Mouse (Mus musculus) midbrain, postnatal 0 days (tissue): ENCODE measurements around the gene Hs3st2. TPM values are rescaled to one million over a fixed set of nuclear protein-coding genes. Genes with fewer than 3 reads are reported as not detected.

Experiments
- ATAC-seq: fragments of 200-750 bp; cut with Nextera tagmentation; 2 replicates; pipeline ENCODE4 v1.8.0; 2017; ENCODE audit warnings: moderate number of reproducible peaks, mild to moderate bottlenecking, moderate TSS enrichment, moderate library complexity; ENCODE audit not compliant: low FRiP score
- DNase-seq: peaks from one replicate; pipeline ENCODE4 v3.0.0-alpha.2; 2015; ENCODE audit warnings: low spot score
- H3K27ac ChIP-seq: fragments of 300-500 bp; sonication (generic); 2 replicates; pipeline ENCODE4 v1.5.1; 2014; ENCODE audit warnings: low read depth, mild to moderate bottlenecking, low read length, mixed read lengths
- H3K27me3 ChIP-seq: fragments of 300-500 bp; sonication (generic); 2 replicates; pipeline ENCODE4 v1.6.1; 2014; ENCODE audit warnings: low read length, control low read depth, mixed read lengths; ENCODE audit not compliant: insufficient read depth
- H3K36me3 ChIP-seq: fragments of 300-500 bp; sonication (generic); 2 replicates; pipeline ENCODE4 v1.6.1; 2014; ENCODE audit warnings: low read length, control low read depth, mixed read lengths; ENCODE audit not compliant: insufficient read depth
- H3K4me1 ChIP-seq: fragments of 300-500 bp; sonication (generic); 2 replicates; pipeline ENCODE4 v1.6.1; 2014; ENCODE audit warnings: mild to moderate bottlenecking, control low read depth, antibody characterized with exemption, low read length, mixed read lengths; ENCODE audit not compliant: insufficient read depth
- H3K4me2 ChIP-seq: fragments of 300-500 bp; sonication (generic); 2 replicates; pipeline ENCODE4 v1.6.1; 2014; ENCODE audit warnings: low read depth, mild to moderate bottlenecking, low read length, mixed read lengths; ENCODE audit not compliant: poor library complexity, severe bottlenecking
- H3K4me3 ChIP-seq: fragments of 300-500 bp; sonication (generic); 2 replicates; pipeline ENCODE4 v1.5.1; 2014; ENCODE audit warnings: low read depth, mild to moderate bottlenecking, low read length, moderate library complexity
- H3K9ac ChIP-seq: fragments of 300-500 bp; sonication (generic); replicated peaks from 2 replicates; pipeline ENCODE4 v1.6.1; 2014; ENCODE audit warnings: mild to moderate bottlenecking, low read length, moderate library complexity, mixed read lengths; ENCODE audit not compliant: poor library complexity, severe bottlenecking
- H3K9me3 ChIP-seq: fragments of 300-500 bp; sonication (generic); 2 replicates; pipeline ENCODE4 v1.6.1; 2016; ENCODE audit warnings: low read length, control low read depth
- CTCF ChIP-seq: IDR thresholded peaks from 2 replicates; pipeline ENCODE4 v1.5.1; 2016; ENCODE audit warnings: antibody characterized with exemption, mild to moderate bottlenecking
- WGBS: fragments of 180-500 bp; shearing (Covaris S2); extraction: QIAGEN DNeasy Blood & Tissue Kit; methylation state at CpG from one replicate; pipeline ENCODE4 v1.1.7; 2014; 5-methylcytosine and 5-hydroxymethylcytosine counted together
- polyA plus RNA-seq: library from polyadenylated mRNA; unstranded; fragments of >200 nt; fragmentation: Nextera tagmentation; extraction: Ambion mirVana; gene quantifications from 2 replicates; pipeline ENCODE4 v1.2.1, GENCODE M21; 2015
- total RNA-seq: library from RNA; depleted of rRNA; stranded (reverse); fragments of >200 nt; gene quantifications from 2 replicates; pipeline ENCODE4 v1.2.3, GENCODE M21; 2014

Gene Hs3st2
- total and polyA plus RNA-seq, 2 experiments from 2014 or later = 22.5 to 30.5 TPM

GRCm38 (mm10) chr7:121465111-121465510 is 73.5 kb downstream of the Hs3st2 start:
- TF ChIP-seq CTCF = no peak
- ATAC-seq (no peak), DNase-seq (no peak)
- Histone ChIP-seq H3K27ac (no peak overlapping the region), H3K36me3 (no peaks in the 10 kb centered on the region), H3K9ac (no peak overlapping the region), H3K4me3 (no peak overlapping the region), H3K9me3 (no peaks in the 10 kb centered on the region), H3K4me1 (no peaks in the 10 kb centered on the region), H3K27me3 (no peaks in the 10 kb centered on the region), H3K4me2 (no peak overlapping the region)
- 94% methylated on average over 1 of the region's 1 CpGs for WGBS

- DNase-seq (no peak), ATAC-seq (no peak)
- WGBS = 84% methylated on average over 5 of the region's 5 CpGs
- H3K27ac ChIP-seq = no peak overlapping the region
- H3K4me3 ChIP-seq = no peak overlapping the region
- no peaks in the 10 kb centered on the region for H3K4me1 ChIP-seq
- H3K4me2 ChIP-seq = no peak overlapping the region
- H3K27me3 ChIP-seq = no peaks in the 10 kb centered on the region
- H3K9ac ChIP-seq = no peak overlapping the region
- H3K36me3 ChIP-seq = no peaks in the 10 kb centered on the region
- no peaks in the 10 kb centered on the region for H3K9me3 ChIP-seq
- no peak for TF ChIP-seq CTCF
Measured at GRCm38 (mm10) chr7:121466331-121466730, 74.7 kb downstream of the Hs3st2 start.

- Histone ChIP-seq H3K4me2 (no peak overlapping the region), H3K9me3 (no peaks in the 10 kb centered on the region), H3K27ac (no peak overlapping the region), H3K9ac (no peak overlapping the region), H3K36me3 (no peaks in the 10 kb centered on the region), H3K4me3 (no peak overlapping the region), H3K27me3 (no peaks in the 10 kb centered on the region), H3K4me1 (no peaks in the 10 kb centered on the region)
- DNase-seq = no peak
- no peak for ATAC-seq
- WGBS = 63% methylated on average over 3 of the region's 3 CpGs
- no peak for TF ChIP-seq CTCF
Measured at GRCm38 (mm10) chr7:121469435-121469834, 77.8 kb downstream of the Hs3st2 start.

GRCm38 (mm10) chr7:121478302-121478701 is 86.6 kb downstream of the Hs3st2 start:
- no peak overlapping the region for H3K27ac ChIP-seq
- WGBS = 60% methylated on average over 8 of the region's 8 CpGs
- H3K9ac ChIP-seq = no peak overlapping the region
- no peaks in the 10 kb centered on the region for H3K27me3 ChIP-seq
- H3K36me3 ChIP-seq = no peaks in the 10 kb centered on the region
- ATAC-seq (no peak), DNase-seq (peak; percentile 30)
- H3K4me2 ChIP-seq = no peak overlapping the region
- TF ChIP-seq CTCF = no peak
- H3K9me3 ChIP-seq = no peaks in the 10 kb centered on the region
- no peak overlapping the region for H3K4me3 ChIP-seq
- H3K4me1 ChIP-seq = no peaks in the 10 kb centered on the region

- Histone ChIP-seq H3K9me3 (no peaks in the 10 kb centered on the region), H3K36me3 (no peaks in the 10 kb centered on the region), H3K9ac (no peak overlapping the region), H3K27ac (no peak overlapping the region), H3K4me2 (no peak overlapping the region), H3K27me3 (no peaks in the 10 kb centered on the region), H3K4me1 (no peaks in the 10 kb centered on the region), H3K4me3 (no peak overlapping the region)
- DNase-seq (no peak), ATAC-seq (no peak)
- TF ChIP-seq CTCF = no peak
- 83% methylated on average over 4 of the region's 4 CpGs for WGBS
Measured at GRCm38 (mm10) chr7:121480106-121480505, 88.4 kb downstream of the Hs3st2 start.

GRCm38 (mm10) chr7:121484590-121484989 is 92.9 kb downstream of the Hs3st2 start:
- Histone ChIP-seq H3K4me2 (no peak overlapping the region), H3K27ac (no peak overlapping the region), H3K36me3 (no peaks in the 10 kb centered on the region), H3K9ac (no peak overlapping the region), H3K9me3 (no peaks in the 10 kb centered on the region), H3K4me1 (no peaks in the 10 kb centered on the region), H3K4me3 (no peak overlapping the region), H3K27me3 (no peaks in the 10 kb centered on the region)
- DNase-seq (no peak), ATAC-seq (no peak)
- no peak for TF ChIP-seq CTCF
- WGBS = 70% methylated on average over 4 of the region's 4 CpGs

GRCm38 (mm10) chr7:121485266-121485665 is 93.6 kb downstream of the Hs3st2 start:
- Histone ChIP-seq H3K27ac (no peak overlapping the region), H3K36me3 (no peaks in the 10 kb centered on the region), H3K4me3 (no peak overlapping the region), H3K27me3 (no peaks in the 10 kb centered on the region), H3K9me3 (no peaks in the 10 kb centered on the region), H3K9ac (no peak overlapping the region), H3K4me2 (no peak overlapping the region), H3K4me1 (no peaks in the 10 kb centered on the region)
- peak; percentile 64 for DNase-seq
- no peak for ATAC-seq
- 71% methylated on average over 2 of the region's 2 CpGs for WGBS
- TF ChIP-seq CTCF = peak; percentile 66
